Mouse (Mus musculus) layer of hippocampus, adult 11-12 months (tissue): Measurements from ENCODE around the gene Fat3.

Experiments used
- DNase-seq: peaks from one replicate; pipeline ENCODE4 v3.0.0; 2022; ENCODE audit warnings: low spot score

Fat3 gene

DNA sequence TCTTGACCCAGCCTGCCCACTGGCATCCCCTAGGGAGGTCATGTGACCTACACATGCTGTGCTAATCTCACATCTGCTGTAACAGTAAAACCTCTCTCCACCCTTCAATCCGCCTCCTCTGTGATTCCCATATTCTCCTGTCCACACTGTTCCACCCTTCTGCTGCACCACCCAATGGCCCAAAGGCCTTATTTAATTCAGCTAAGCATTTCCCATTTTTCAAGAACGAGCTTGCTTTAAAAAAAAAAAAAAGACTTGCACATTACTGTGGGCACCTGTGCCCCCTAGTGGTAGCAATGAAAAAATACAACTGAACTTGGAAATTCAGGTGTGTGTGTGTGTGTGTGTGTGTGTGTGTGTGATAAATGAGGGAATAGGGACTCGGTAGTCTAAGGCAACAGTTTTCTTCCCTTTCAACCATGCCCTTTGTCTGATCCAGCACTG, 620.9 kb downstream of the Fat3 start:
- peak; percentile 20 for DNase-seq

DNA sequence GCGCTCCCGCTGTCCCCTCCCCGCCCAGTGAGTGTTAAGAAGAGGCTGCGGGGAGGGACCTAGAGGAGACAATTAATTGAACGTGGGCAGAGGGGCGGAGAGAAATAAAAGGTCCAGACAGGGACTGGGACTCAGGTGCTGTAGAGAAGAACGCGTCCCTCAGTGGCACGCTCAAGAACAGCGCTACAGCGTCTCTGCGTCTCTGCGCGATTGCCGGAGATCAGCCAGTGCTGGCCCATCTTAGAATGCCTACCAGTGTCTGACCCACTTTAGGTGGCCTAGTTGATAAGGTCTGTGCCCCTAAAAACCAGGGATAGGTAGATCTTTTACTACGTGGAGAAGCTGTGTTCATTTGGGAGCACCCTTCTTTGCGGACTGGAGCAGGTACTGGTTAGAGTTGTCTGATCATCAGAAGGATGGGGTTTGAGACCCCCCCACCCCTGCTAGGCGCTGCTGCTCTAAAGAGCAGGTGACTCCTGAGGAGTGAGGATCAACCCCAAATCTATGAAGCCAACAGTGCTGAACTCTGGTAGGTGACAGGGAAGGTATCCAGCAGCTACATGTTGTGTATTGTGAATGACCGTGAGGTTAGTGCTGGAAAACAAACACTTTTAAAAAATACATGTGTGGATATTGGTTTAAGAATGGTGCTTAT, 626.5 kb downstream of the Fat3 start, which contains the start of gene Mtnr1b:
Gene Mtnr1b, minus strand, starts transcription at position 51 of the 655 bp plus-strand sequence.
- no peak for DNase-seq

GRCm38 (mm10) chr9:15870013-15870412, 631.1 kb downstream of the Fat3 start:
- DNase-seq = no peak

DNA sequence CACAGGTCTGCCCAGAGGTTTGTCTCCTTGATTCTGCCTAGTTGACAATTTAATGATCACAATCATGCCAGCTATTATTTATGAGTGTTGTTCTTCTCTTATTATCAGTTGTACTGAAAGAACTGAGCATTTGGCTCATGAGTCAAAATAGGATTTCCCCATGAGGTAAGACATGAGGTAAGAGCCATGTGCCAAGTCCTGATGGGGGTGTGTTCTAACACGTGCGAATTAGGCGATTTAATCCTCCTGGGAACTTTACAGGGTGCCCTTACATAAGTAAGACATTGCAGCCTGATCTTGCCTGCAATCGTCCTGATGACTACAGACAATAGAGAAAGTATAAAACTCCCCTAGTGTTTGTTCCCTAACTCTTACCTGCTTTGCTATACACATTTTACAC, 631.6 kb downstream of the Fat3 start:
- no peak for DNase-seq

DNA sequence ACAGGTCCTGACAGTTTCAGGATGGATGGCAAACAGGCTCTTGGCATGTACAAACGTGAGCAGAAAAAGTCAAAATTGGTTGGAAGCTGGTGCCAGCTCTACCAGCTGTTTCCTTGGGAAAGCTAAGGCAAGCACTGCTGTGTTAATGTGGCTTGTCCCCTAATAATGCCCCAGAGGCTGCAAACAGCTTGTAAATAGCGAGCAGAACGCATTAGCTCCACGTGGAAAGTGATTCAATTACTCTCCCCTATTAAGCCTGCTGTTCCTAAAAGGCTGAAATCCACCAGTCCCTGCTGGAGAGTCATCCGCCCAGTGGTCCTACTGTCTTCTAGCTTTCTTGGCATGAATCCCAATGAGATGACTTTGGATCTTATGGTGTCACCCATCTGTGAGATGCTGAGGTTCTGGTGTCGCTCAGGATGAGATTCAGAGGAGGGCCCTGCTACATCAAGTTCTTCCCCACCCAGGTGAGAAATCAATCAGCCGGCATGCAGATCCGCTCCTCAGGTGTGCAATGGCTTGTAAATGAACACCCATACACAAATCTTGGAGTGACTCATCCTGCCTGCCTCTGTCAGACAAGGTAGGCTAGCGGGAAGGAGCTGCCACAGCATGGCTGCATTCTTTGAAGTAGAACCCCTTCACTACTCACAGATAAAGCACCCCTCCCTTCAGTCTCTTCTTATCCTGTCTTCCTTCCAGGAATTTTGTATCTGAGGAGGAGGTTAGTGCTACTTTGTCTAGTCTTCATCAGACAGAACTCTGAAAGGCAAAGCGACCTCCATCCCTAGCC, 634.6 kb downstream of the Fat3 start:
- DNase-seq = no peak

GRCm38 (mm10) chr9:15861402-15861801, 639.7 kb downstream of the Fat3 start:
- no peak for DNase-seq
